Mouse (Mus musculus) intestine, embryonic 14.5 days (tissue): ENCODE measurements at regions not wholly inside any gene's neighbourhood (a gene's known extent, or its start where the extent isn't known, plus 50 kb on each side); places are given as distances from the start of the nearest gene placed in this dataset.

ENCODE experiments used
- ATAC-seq: fragments of 200-750 bp; cut with Nextera tagmentation; replicated peaks from 2 replicates; pipeline ENCODE4 v1.8.0; 2017; ENCODE audit warnings: low read depth, moderate number of reproducible peaks, moderate TSS enrichment, moderate library complexity; ENCODE audit not compliant: low FRiP score, low TSS enrichment
- DNase-seq: peaks from one replicate; pipeline ENCODE4 v3.0.0-alpha.2; 2018; ENCODE audit warnings: low spot score
- H3K27ac ChIP-seq: fragments of 300-500 bp; sonication (generic); 2 replicates; pipeline ENCODE4 v1.5.1; 2014; ENCODE audit warnings: low read depth, mild to moderate bottlenecking, control low read depth
- H3K27me3 ChIP-seq: fragments of 300-500 bp; sonication (generic); replicated peaks from 2 replicates; pipeline ENCODE4 v1.6.1; 2014; ENCODE audit warnings: low read length, control low read depth; ENCODE audit not compliant: control insufficient read depth, insufficient read depth
- H3K36me3 ChIP-seq: fragments of 300-500 bp; sonication (generic); 2 replicates; pipeline ENCODE4 v1.6.1; 2014; ENCODE audit warnings: low read length, control low read depth; ENCODE audit not compliant: control insufficient read depth, insufficient read depth
- H3K4me1 ChIP-seq: fragments of 300-500 bp; sonication (generic); replicated peaks from 2 replicates; pipeline ENCODE4 v1.6.1; 2014; ENCODE audit warnings: low read length, control low read depth, mixed read lengths; ENCODE audit not compliant: control insufficient read depth, insufficient read depth
- H3K4me2 ChIP-seq: fragments of 300-500 bp; sonication (generic); 2 replicates; pipeline ENCODE4 v1.6.1; 2014; ENCODE audit warnings: low read length
- H3K4me3 ChIP-seq: fragments of 300-500 bp; sonication (generic); 2 replicates; pipeline ENCODE4 v1.5.1; 2014; ENCODE audit warnings: low read depth, low read length, control low read depth, mixed read lengths
- H3K9ac ChIP-seq: fragments of 300-500 bp; sonication (generic); 2 replicates; pipeline ENCODE4 v1.6.1; 2014; ENCODE audit warnings: mild to moderate bottlenecking, low read length
- H3K9me3 ChIP-seq: fragments of 300-500 bp; sonication (generic); 2 replicates; pipeline ENCODE4 v1.6.1; 2016; ENCODE audit warnings: low read length, control low read depth; ENCODE audit not compliant: control insufficient read depth
- WGBS: fragments of 180-500 bp; shearing (Covaris S2); extraction: QIAGEN DNeasy Blood & Tissue Kit; methylation state at CpG from one replicate; pipeline ENCODE4 v1.1.7; 2014; 5-methylcytosine and 5-hydroxymethylcytosine counted together

DNA sequence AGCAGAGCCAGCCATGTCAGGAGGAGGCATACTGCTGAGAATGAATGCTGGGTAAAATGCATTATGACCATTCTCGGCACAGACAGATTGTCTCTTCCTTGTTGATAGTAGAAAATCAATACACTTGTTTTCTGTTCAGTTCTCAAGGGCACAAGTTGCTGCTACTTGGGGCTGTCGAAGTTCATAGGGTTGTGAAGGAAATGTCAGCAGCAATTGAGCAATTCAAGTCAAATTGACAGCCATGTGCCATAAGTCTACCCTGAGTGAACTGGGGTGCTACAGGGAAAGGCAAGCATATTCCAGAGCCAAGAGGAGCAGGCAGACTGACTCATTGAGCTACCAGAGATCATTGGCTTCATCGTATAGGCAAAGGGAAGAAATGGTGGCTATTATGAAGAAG is 301.6 kb upstream of the Sall1 start:
- no peak overlapping the region for H3K4me2 ChIP-seq
- WGBS = 85% methylated on average over 3 of the region's 3 CpGs
- H3K9ac ChIP-seq = no peak overlapping the region
- no peaks in the 10 kb centered on the region for H3K36me3 ChIP-seq
- no peaks in the 10 kb centered on the region for H3K4me1 ChIP-seq
- no peaks in the 10 kb centered on the region for H3K27me3 ChIP-seq
- no peak for ATAC-seq
- H3K9me3 ChIP-seq = no peaks in the 10 kb centered on the region
- no peak overlapping the region for H3K4me3 ChIP-seq
- H3K27ac ChIP-seq = no peak overlapping the region
- DNase-seq = no peak

DNA sequence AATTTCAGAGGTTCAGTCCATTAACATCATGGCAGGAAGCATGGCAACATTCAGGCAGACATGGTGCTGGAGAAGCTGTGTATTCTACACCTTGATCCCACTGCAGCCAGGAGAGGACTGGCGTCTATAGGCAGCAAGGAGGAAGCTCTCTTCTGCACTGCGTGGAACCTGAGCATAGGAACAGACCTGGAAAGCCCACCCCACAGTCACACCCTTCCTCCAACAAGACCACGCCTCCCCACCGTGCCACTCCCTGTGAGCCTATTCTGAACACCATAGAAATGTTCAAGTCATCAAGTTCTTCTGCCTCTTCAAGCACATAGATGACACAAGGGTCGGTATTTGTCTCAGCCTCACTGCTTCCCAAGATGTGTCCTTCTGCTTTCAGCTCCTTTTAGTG is 297.7 kb upstream of the Sall1 start:
- Histone ChIP-seq H3K9ac (no peak overlapping the region), H3K4me3 (no peak overlapping the region), H3K4me2 (no peak overlapping the region), H3K9me3 (no peaks in the 10 kb centered on the region), H3K27ac (no peak overlapping the region), H3K4me1 (no peaks in the 10 kb centered on the region), H3K36me3 (no peaks in the 10 kb centered on the region), H3K27me3 (no peaks in the 10 kb centered on the region)
- DNase-seq (no peak), ATAC-seq (no peak)
- WGBS = 95% methylated on average over 5 of the region's 5 CpGs

- H3K9me3 ChIP-seq = no peaks in the 10 kb centered on the region
- ATAC-seq (no peak), DNase-seq (no peak)
- no peaks in the 10 kb centered on the region for H3K36me3 ChIP-seq
- 76% methylated on average over 2 of the region's 2 CpGs for WGBS
- H3K4me2 ChIP-seq = no peak overlapping the region
- no peaks in the 10 kb centered on the region for H3K27me3 ChIP-seq
- no peaks in the 10 kb centered on the region for H3K4me1 ChIP-seq
- H3K4me3 ChIP-seq = no peak overlapping the region
- H3K9ac ChIP-seq = no peak overlapping the region
- H3K27ac ChIP-seq = no peak overlapping the region
These were observed 291.5 kb upstream of the Sall1 start for GRCm38 (mm10) chr8:89335416-89335815.

- Histone ChIP-seq H3K36me3 (no peaks in the 10 kb centered on the region), H3K4me1 (no peaks in the 10 kb centered on the region), H3K4me2 (no peak overlapping the region), H3K27me3 (no peaks in the 10 kb centered on the region), H3K9ac (no peak overlapping the region), H3K9me3 (no peaks in the 10 kb centered on the region), H3K4me3 (no peak overlapping the region), H3K27ac (no peak overlapping the region)
- 87% methylated on average over 2 of the region's 2 CpGs for WGBS
- DNase-seq = no peak
- ATAC-seq = no peak
These were observed 281.9 kb upstream of the Sall1 start for GRCm38 (mm10) chr8:89325751-89326351.

- Histone ChIP-seq H3K27ac (no peak overlapping the region), H3K9ac (no peak overlapping the region), H3K4me1 (no peaks in the 10 kb centered on the region), H3K27me3 (no peaks in the 10 kb centered on the region), H3K4me2 (no peak overlapping the region), H3K36me3 (no peaks in the 10 kb centered on the region), H3K4me3 (no peak overlapping the region), H3K9me3 (no peaks in the 10 kb centered on the region)
- DNase-seq = no peak
- 88% methylated on average over 5 of the region's 5 CpGs for WGBS
- ATAC-seq = no peak
These were observed 281.3 kb upstream of the Sall1 start for GRCm38 (mm10) chr8:89325248-89325645.

DNA sequence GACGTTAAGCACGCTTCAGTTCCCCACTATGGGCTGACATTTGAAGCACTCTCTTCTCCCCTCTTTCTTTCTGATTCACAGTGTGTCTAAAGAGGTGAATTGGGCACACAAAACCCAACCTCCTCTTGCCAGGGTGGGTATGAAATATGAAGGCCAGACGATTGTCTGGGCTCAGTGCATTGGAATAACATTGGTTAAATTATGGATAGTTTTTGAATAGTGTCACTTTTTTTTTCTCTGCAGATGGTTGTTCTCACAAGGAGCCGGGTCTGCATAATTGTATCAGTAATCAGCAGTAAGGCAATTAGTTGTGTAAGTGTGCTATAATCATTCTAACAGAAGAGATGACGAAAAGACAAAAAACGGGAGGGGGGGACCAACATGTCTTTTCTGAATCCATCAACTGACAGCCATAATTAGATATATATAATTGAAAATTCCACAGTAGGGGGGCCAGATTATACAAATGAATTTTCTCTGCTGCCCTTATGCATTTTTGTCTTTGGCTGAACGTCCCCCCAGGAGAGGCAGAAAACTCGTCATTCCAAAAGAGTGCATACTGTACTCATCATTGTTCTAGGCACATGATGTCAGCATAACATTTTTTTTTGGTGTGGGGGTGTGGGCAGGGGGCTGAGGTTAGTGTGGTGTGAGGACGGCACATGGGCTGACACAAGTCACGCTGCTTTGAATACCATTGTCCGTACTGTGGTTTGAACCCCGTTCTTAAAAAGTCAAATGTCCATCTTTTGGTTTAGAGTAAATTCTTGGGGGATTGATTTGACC is 280.7 kb upstream of the Sall1 start:
- no peaks in the 10 kb centered on the region for H3K27me3 ChIP-seq
- DNase-seq = peak; percentile 37
- no peak overlapping the region for H3K27ac ChIP-seq
- WGBS = 67% methylated on average over 12 of the region's 12 CpGs
- no peak overlapping the region for H3K4me2 ChIP-seq
- H3K9ac ChIP-seq = no peak overlapping the region
- H3K36me3 ChIP-seq = no peaks in the 10 kb centered on the region
- no peaks in the 10 kb centered on the region for H3K9me3 ChIP-seq
- no peak overlapping the region for H3K4me3 ChIP-seq
- ATAC-seq = no peak
- no peaks in the 10 kb centered on the region for H3K4me1 ChIP-seq

DNA sequence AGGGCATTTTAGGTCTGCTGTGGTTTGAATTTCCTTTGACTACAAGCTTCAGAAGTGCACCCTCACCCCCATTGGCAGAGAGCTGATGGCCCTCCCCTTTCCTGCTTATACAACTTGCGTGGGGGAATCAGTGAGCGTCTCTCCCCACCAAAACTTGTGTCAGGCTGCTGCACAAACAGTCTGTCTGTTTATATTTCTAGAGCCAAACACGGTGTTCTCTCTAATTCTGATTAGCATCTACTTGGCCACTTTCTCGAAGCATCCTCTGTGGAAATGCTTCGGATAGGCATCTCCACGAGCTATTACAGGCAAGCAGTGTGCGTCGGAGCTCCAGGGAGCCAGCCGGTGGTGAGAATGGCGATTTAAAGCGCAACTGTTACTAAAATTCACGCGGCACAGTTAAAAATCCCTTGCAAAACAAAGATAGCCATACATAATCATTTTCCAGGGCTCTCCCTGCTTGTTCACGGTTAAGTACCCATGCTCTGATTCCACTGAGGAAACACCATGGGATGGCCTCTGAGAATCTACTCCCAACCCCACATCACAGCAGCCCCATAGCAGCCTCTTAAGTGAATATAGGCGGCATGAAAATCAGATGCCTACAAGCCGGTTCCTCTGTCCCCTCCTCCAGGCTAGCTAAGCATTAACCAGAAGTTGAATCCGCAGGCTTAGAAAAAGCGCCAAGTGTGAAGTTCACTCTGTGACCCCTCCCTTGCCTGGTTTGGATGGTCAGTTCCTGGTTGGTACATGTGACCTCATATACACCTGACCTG is 273.7 kb upstream of the Sall1 start:
- 0 out of 2 replicates have a peak overlapping the region, but pooled peaks have one; percentile 3 for H3K9ac ChIP-seq
- H3K27ac ChIP-seq = no peak overlapping the region
- peaks cover 12% of the 10 kb centered on the region for H3K4me1 ChIP-seq
- H3K4me3 ChIP-seq = peak overlapping the region; percentile 12; the same call in 1 of the 2 replicates
- H3K9me3 ChIP-seq = no peaks in the 10 kb centered on the region
- peak; percentile 51 for DNase-seq
- 25% methylated on average over 18 of the region's 18 CpGs for WGBS
- peak; percentile 75 for ATAC-seq
- H3K4me2 ChIP-seq = peak overlapping the region; percentile 48
- H3K27me3 ChIP-seq = no peaks in the 10 kb centered on the region
- H3K36me3 ChIP-seq = no peaks in the 10 kb centered on the region

DNA sequence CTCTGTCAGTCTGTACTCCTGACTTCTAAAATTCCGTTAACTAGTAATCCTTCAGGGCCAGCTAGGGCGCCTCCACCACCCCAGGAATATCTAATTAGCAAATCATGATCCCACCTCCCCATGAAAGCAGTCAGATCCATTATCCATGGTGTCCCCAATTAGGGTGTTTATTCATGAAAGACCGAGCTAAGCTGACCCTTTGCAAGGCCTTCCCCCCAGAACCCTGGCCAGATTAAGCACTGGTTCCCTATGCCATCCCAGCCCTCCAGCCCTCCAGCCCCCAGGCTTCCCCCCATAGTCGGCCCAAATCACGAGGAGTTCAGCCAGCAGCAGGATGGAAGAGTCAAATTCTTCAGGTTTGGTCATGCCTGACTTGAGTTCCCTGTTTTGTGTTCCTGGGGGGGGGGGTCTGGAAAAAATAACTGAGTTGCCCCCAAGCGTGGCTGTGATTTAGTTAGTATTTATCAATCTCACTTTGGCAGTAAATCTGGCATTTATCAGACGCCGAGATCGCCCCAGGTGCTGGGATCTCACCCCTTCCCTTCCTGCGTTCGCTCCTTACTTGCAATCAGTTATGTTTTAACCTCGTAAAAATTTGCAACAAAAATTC is 272.7 kb upstream of the Sall1 start:
- H3K9ac ChIP-seq = no peak overlapping the region
- H3K27me3 ChIP-seq = no peaks in the 10 kb centered on the region
- no peaks in the 10 kb centered on the region for H3K36me3 ChIP-seq
- no peak overlapping the region for H3K4me3 ChIP-seq
- H3K4me1 ChIP-seq = peaks cover 12% of the 10 kb centered on the region
- ATAC-seq (no peak), DNase-seq (peak; percentile 38)
- no peak overlapping the region for H3K4me2 ChIP-seq
- no peak overlapping the region for H3K27ac ChIP-seq
- H3K9me3 ChIP-seq = no peaks in the 10 kb centered on the region
- 54% methylated on average over 12 of the region's 12 CpGs for WGBS
